Mouse (Mus musculus) gastrocnemius, postnatal 36 days (tissue): Measurements from ENCODE around the gene Insr. TPM values are rescaled to one million over a fixed set of nuclear protein-coding genes. Genes with fewer than 3 reads are reported as not detected.
A peak's percentile ranks its signal among the peaks of the same experiment; 100 is the strongest.
"Not testable (repeated sequence)": the region's sequence is repeated elsewhere in the genome, so short reads cannot be mapped to it uniquely, and the experiment has no call there.

Experiments used
- DNase-seq, 2 experiments: peaks; one replicate each; pipeline ENCODE4 v3.0.0; 2022
- intact Hi-C: fragments of 180-260 bp; cut with DNase I; formaldehyde crosslinking; loops from one replicate; pipeline ENCODE4 v1.15.1; 2025
- long read RNA-seq, 2 experiments: library from polyadenylated mRNA; stranded (forward); transcript quantifications; one replicate each; pipeline ENCODE4 v2.0.0; 2021
- total RNA-seq, 2 experiments: library from RNA; stranded (reverse); gene quantifications; 2 replicates each; pipeline ENCODE4 v1.2.3; 2021

Insr gene
- total RNA-seq, result 10 to 100 TPM; 49.0 to 62.6 TPM
- long read RNA-seq, experiment 1, partial matches to known transcripts, result 0 of 8 reads
- long read RNA-seq, experiment 1, other reads (novel, unspliced or antisense), result 8 of 8 reads
- long read RNA-seq, experiment 2, partial matches to known transcripts, result 0 of 7 reads
- long read RNA-seq, experiment 2, other reads (novel, unspliced or antisense), result 7 of 7 reads

DNA sequence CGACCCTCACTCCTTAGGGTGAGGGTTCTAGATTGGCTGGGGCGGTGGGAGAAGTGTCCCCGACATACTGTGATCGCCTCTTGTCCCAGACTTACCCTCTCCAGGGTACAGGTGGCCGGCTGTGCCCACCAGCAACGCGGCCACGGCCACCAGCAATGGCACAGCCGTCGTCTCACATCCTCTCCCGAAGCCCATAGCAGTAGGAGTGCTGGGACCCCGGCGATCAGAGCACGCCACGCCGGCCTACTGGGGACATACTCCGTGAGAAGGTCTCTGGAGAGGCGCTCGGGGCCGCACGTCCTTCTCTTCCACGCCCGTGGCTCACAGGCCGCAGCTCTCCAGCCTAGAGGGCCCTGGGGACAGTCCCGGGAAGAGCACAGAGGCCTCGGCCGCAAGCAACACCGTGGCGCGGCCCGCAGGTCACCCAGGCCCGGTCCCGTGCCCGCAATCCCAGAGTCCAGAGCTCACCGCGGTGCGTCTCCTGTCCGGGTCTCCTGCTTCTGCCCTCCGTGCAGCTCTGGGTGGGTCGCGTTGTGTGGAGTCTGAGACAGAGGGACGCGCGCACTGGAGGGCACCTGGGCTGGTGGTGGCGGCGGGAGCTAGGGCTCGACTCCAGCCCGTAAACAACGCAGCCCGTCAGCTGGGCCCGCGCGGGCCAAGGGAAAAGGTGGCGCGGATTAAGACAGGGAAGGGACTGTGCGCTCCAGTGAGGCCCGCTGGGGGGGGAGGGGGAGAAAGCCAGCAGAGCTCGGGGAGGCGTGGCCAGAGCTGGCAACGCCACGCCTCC, at the start of gene Insr:
Gene Insr (minus strand): TSS at position 684 of the 787 bp plus-strand sequence.
- intact Hi-C loops, result loop anchor here (1.0 to 2.0 kb wide), 2 partner anchors 58 to 92 kb away; no protein-coding TSS in a partner anchor
- DNase-seq, result peak; percentile 89 to 93

DNA sequence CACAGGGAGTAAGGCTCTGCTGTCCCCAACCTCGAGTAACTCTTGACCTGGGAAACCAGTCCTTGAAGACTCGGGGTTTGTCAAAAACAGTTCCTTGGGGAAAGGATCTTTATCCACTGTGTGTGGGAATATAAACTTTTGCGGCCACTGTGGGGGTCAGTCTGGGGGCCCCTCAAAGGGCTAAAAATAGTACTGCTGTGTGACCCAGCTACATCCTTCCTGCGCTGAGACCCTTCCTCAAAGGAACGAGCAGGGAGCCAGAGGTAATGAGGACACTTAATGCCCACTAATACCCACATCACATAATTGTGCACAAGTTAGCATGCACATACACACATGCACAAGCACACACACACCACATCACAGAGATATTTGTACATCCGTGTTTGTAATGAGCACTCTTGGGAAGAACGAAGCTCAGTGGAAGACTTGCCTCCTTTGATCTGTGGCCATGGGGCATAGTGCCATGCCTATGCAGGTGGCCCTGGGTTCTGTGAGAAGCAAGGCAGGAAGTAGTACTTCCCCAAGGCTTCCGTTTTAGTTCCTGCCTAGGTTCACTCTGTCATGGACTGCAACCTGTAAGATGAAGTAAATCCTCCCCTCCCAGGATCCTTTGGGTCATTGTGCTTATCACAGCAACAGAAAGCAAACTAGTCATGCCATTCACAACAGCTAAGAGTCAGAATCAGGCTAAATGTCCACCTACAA, 48.3 kb upstream of the Insr start:
- intact Hi-C loops, result no loop called here
- DNase-seq, result no peak

DNA sequence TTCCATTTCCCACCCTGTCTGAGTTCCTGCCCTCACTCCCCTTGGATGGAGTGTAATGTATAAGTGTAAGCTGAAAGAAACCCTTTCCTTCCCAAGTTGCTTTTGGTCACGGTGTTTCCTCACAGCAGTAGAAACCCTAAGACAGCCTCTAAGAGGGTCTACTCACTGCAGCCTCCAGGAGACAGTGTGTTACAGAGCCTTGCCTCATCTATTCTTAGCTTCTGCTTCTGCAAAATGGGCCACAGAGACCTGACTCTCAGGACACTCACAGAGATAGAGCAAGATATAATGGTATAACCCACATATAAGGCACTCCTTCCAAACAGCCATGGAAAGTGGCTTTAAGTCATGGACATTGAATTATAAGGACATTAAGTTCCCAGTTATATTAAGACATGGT, 47.6 kb upstream of the Insr start:
- intact Hi-C loops, result no loop called here
- no peak for DNase-seq

GRCm38 (mm10) chr8:3324253-3324652, 44.8 kb upstream of the Insr start:
- no peak for DNase-seq
- intact Hi-C loops, result no loop called here

DNA sequence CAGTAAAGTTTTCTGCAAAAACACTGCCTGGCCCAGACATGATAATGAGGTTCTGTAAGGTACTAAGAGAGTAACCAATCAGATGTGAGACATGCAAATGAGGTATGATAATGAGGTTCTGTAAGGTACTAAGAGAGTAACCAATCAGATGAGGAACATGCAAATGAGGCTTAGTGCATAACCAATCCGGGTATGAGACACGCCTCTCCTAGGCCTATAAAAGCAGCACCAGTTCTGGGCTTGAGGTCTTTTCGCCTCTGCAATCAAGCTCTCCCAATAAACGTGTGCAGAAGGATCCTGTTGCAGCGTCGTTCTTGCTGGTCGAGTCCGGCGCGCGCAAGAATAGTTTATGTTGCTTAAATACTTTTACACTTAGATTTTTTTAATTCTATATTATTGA, 39.9 kb upstream of the Insr start:
- DNase-seq, intact Hi-C loops: not testable (repeated sequence)

- no peak for DNase-seq
- intact Hi-C loops, result no loop called here
These were observed 37.2 kb upstream of the Insr start for GRCm38 (mm10) chr8:3316585-3316984.

GRCm38 (mm10) chr8:3314345-3314744, 34.9 kb upstream of the Insr start:
- intact Hi-C loops, result no loop called here
- DNase-seq, result no peak

DNA sequence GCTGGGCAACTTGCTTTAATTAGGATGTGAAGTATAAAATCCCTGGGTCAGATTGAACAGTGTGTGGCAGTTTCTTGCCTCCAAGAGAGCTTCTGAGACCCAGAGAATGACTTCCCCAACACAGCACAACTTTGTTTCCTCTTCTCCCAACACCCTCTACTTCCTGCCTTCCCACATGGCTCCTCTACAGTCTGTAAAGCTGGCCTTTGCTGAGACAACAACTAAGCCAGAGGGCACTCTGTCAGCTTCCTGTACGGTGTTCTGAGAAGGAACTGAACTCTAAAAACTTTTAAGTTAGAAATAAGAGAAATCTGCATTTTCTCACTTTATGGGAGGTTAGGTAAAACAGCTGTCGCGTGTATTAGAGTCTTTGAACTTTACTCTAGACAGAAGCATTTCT, 34.4 kb upstream of the Insr start:
- DNase-seq, result no peak
- intact Hi-C loops, result no loop called here

GRCm38 (mm10) chr8:3313417-3313816, 34.0 kb upstream of the Insr start:
- DNase-seq, intact Hi-C loops: not testable (repeated sequence)

GRCm38 (mm10) chr8:3311482-3311881, 32.1 kb upstream of the Insr start:
- DNase-seq, result no peak
- intact Hi-C loops, result no loop called here

DNA sequence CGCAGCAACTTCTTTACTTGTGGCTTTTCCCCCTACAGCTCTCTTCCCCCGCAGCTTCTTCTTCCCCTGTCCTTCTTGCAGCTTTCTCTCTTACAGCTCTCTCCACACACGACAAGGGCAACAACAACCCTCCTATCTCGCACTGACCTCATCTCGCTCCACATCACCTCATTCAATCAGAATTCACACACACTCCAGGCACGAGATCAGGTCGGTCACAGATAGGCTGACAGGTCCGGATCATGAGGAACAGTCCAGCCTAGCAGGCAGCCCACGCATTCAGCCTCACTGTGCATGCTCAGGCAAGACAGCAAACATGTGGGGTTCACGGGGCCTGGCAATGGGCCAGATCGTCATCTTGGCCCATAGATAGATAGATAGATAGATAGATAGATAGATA, 30.2 kb upstream of the Insr start:
- intact Hi-C loops, result no loop called here
- DNase-seq, result no peak

DNA sequence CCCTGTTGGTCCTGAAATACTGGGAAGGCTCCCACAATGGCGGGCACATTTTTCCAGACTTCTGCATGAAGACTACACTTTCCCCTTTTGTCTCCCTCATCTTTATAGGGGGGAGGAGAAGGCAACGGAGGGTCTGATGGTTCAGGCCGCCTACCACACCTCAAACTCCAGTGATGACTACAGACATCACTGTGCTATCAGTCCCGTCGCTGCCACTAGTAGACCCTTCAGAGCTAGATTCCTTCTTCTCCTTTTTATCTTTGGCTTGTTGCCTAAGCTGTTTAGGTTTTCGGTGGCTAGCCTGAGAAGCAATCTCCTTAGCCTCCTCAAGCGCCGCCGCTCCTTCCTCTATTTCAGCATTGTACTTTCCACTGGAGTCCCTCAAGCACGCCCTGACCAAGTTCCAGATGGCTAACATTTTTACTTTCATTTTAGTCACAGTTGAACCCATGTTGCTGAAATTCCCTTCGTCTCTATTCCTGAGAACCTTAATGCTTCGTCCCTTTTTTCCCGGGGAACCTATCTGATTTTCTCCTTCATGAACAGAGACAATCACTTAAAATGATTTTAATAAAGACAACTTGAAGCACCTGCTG, 28.9 kb upstream of the Insr start:
- intact Hi-C loops, DNase-seq: not testable (repeated sequence)

GRCm38 (mm10) chr8:3302131-3302530, 22.7 kb upstream of the Insr start:
- intact Hi-C loops, result no loop called here
- no peak for DNase-seq

- intact Hi-C loops, result no loop called here
- no peak for DNase-seq
These were observed 19.9 kb upstream of the Insr start for GRCm38 (mm10) chr8:3299322-3299721.

DNA sequence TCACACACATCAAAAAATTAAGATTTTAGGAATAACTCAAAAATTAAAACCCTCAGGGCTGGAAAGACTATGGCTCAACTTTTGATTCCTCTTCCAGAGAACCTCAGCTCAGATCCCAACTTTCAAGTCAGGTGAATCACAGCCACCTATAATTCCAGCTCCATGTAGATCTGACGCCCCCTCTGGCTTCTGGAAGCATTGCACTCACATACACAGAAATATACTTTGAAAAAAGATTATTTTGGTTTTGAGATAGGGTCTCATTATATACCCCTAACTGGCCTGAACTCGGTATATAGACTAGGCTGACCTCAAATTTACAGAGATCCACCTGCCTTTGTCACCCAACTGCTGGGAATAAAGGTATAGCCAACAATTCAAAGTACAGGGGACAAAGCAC, 6.4 kb upstream of the Insr start:
- intact Hi-C loops, result no loop called here

GRCm38 (mm10) chr8:3284656-3285055, 5.2 kb upstream of the Insr start:
- intact Hi-C loops, result no loop called here
- DNase-seq, result no peak

More for the DNA sequence above, 6.4 kb upstream of the Insr start:
- no peak for DNase-seq

DNA sequence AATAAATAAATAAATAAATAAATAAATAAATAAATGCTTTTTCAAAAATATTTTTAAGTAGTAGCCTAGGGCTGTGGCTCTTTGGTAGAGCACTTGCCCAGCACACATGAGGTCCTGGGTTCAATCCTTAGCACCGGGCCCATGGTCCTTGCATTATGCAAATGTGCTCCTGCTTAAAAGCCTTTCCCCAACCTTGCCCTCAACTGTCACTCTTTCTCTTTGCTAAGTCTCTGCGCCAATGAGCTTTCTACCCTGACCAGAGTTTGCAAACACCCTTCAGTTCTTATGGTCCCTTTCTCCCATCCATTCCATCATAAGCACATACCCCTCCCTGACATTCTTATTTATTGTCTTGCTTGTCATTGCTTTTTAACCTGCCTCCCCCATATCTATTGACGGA, 1.9 kb upstream of the Insr start:
- no peak for DNase-seq
- intact Hi-C loops, result no loop called here

DNA sequence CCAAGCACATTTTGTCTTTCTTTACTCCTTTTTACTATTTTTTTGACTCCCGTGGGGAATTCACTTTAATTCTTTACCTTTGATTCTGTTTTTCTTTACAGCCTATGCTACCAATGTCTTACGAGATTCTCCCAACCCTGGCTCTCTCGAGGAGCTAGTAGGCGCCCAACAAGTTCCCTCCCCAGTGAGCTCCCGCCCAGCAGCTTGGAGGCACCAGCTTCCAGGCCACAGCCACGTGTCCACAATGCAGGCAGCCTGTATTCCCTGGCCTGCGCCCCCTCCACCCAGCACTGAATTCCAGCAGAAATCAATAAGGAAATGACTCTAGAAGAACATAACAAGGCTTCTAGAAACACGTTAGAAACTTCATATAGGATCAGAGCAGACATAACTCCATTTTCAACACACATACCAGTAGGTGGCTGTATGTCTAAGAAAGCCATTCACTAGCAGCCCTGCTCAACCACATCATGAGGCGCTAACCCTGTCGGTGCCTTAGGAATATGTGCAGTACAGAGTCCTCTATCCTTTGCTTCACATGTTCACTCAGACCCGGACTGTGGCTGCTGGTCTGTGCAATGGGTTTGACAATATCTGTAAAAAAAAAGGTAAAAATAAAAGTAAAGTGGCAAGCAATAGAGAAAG, 971 bp upstream of the Insr start:
- DNase-seq, result peak; percentile 23 to 29
- intact Hi-C loops, result no loop called here

- DNase-seq, result no peak
- intact Hi-C loops, result loop anchor here (1.0 to 2.0 kb wide), 2 partner anchors 58 to 93 kb away; no protein-coding TSS in a partner anchor
These were observed 282 bp upstream of the Insr start for GRCm38 (mm10) chr8:3279721-3280077.

- intact Hi-C loops, result loop anchor here (2.0 kb wide), 1 partner anchor 92 kb away; no protein-coding TSS in a partner anchor
- DNase-seq, result no peak
These were observed 1.1 kb downstream of the Insr start for GRCm38 (mm10) chr8:3278181-3278820.
